Mouse (Mus musculus) liver, embryonic 14.5 days (tissue): ENCODE data around the gene Zp1. TPM values are rescaled to one million over a fixed set of nuclear protein-coding genes. Genes with fewer than 3 reads are reported as not detected.

Experiments
- ATAC-seq: fragments of 200-750 bp; cut with Nextera tagmentation; 2 replicates; pipeline ENCODE4 v1.8.0; 2017; ENCODE audit warnings: moderate number of reproducible peaks, mild to moderate bottlenecking, moderate library complexity; ENCODE audit not compliant: insufficient read depth
- DNase-seq, 3 experiments: peaks; one replicate each; pipeline ENCODE4 v3.0.0-alpha.2; 2012 to 2013; ENCODE audit warnings: low read depth in 3 of 3, low spot score in 3 of 3
- H3K27ac ChIP-seq: fragments of 300-500 bp; sonication (generic); 2 replicates; pipeline ENCODE4 v1.5.1; 2014; ENCODE audit warnings: moderate library complexity, mild to moderate bottlenecking, control low read depth, inconsistent platforms
- H3K27me3 ChIP-seq: fragments of 300-500 bp; sonication (generic); 2 replicates; pipeline ENCODE4 v1.6.1; 2014; ENCODE audit warnings: mild to moderate bottlenecking, low read length, moderate library complexity; ENCODE audit not compliant: control insufficient read depth, insufficient read depth
- H3K36me3 ChIP-seq: fragments of 300-500 bp; sonication (generic); replicated peaks from 2 replicates; pipeline ENCODE4 v1.6.1; 2014; ENCODE audit warnings: low read depth; ENCODE audit not compliant: control insufficient read depth, insufficient read depth
- H3K4me1 ChIP-seq, 2 experiments: fragments of 200-500 bp in 1 of 2; fragments of 300-500 bp in 1 of 2; sonication (generic) in 1 of 2; replicated peaks; 2 replicates each; pipeline ENCODE4 v1.6.1; 2012 to 2014; ENCODE audit warnings: antibody characterized with exemption in 1 of 2, inconsistent platforms in 1 of 2, low read length in 1 of 2; ENCODE audit not compliant: control insufficient read depth in 2 of 2, insufficient read depth in 2 of 2
- H3K4me2 ChIP-seq: fragments of 300-500 bp; sonication (generic); 2 replicates; pipeline ENCODE4 v1.6.1; 2014; ENCODE audit warnings: low read depth, mild to moderate bottlenecking, control low read depth, moderate library complexity
- H3K4me3 ChIP-seq, 2 experiments: fragments of 200-500 bp in 1 of 2; fragments of 300-500 bp in 1 of 2; sonication (generic) in 1 of 2; 2 replicates each; pipeline ENCODE4 v1.5.1; 2012 to 2014; ENCODE audit warnings: low read depth in 2 of 2, low read length in 2 of 2, mild to moderate bottlenecking in 2 of 2, control low read depth in 1 of 2, inconsistent platforms in 1 of 2, moderate library complexity in 1 of 2; ENCODE audit not compliant: insufficient read depth in 1 of 2
- H3K9ac ChIP-seq: fragments of 300-500 bp; sonication (generic); replicated peaks from 2 replicates; pipeline ENCODE4 v1.6.1; 2014; ENCODE audit warnings: mild to moderate bottlenecking, control low read depth, moderate library complexity
- H3K9me3 ChIP-seq: fragments of 300-500 bp; sonication (generic); 2 replicates; pipeline ENCODE4 v1.6.1; 2016; ENCODE audit warnings: low read length, mixed read lengths; ENCODE audit not compliant: control insufficient read depth
- CTCF ChIP-seq: IDR thresholded peaks from 2 replicates; pipeline ENCODE4 v1.5.1; 2016; ENCODE audit warnings: antibody characterized with exemption, low read depth, control low read depth
- EP300 ChIP-seq: IDR thresholded peaks from 2 replicates; pipeline ENCODE4 v1.6.1; 2016; ENCODE audit warnings: antibody characterized with exemption, low read depth
- WGBS: fragments of 180-500 bp; shearing (Covaris S2); extraction: QIAGEN DNeasy Blood & Tissue Kit; methylation state at CpG from one replicate; pipeline ENCODE4 v1.1.7; 2014; ENCODE audit not compliant: insufficient replicate concordance; 5-methylcytosine and 5-hydroxymethylcytosine counted together
- polyA plus RNA-seq, 2 experiments: library from polyadenylated mRNA; depleted of rRNA in 1 of 2; stranded (reverse) in 1 of 2; unstranded in 1 of 2; fragments of >200 nt; fragmentation: Nextera tagmentation in 1 of 2; extraction: Ambion mirVana in 1 of 2; gene quantifications; 2 replicates each; pipeline versions ENCODE4 v1.2.1 to v1.2.3; 2012 to 2014

The Zp1 gene
- polyA plus RNA-seq, 2 experiments: not detected

- peak overlapping the region; percentile 84 for H3K9ac ChIP-seq
- H3K9me3 ChIP-seq: no peaks in the 10 kb centered on the region
- no peak overlapping the region for H3K27ac ChIP-seq
- H3K4me3 ChIP-seq: peak overlapping the region in 1 of 2 experiments; percentile 95; a peak in 2 of 4 replicates
- peaks cover 30% of the 10 kb centered on the region for H3K36me3 ChIP-seq
- ATAC-seq (no peak), DNase-seq (no peak)
- H3K4me2 ChIP-seq: peak overlapping the region; percentile 81
- no peak for TF ChIP-seq CTCF
- TF ChIP-seq EP300: no peak
- 53% methylated on average over 7 of the region's 7 CpGs for WGBS
- peaks cover 8 to 17% of the 10 kb centered on the region in 2 experiments for H3K4me1 ChIP-seq
- no peaks in the 10 kb centered on the region for H3K27me3 ChIP-seq
These were observed 23.6 kb downstream of the Zp1 start for GRCm38 (mm10) chr19:10896849-10897248.

GRCm38 (mm10) chr19:10895708-10896107 lies 24.7 kb downstream of the Zp1 start:
- H3K27ac ChIP-seq: no peak overlapping the region
- ATAC-seq (no peak), DNase-seq (no peak)
- H3K9me3 ChIP-seq: no peaks in the 10 kb centered on the region
- H3K4me2 ChIP-seq: peak overlapping the region; percentile 81
- peaks cover 20% of the 10 kb centered on the region for H3K36me3 ChIP-seq
- TF ChIP-seq CTCF (no peak), EP300 (no peak)
- H3K4me1 ChIP-seq: peaks cover 8 to 17% of the 10 kb centered on the region in 2 experiments
- H3K4me3 ChIP-seq: peak overlapping the region; percentile 87 to 95
- under 1% methylated on average over 16 of the region's 16 CpGs for WGBS
- H3K9ac ChIP-seq: peak overlapping the region; percentile 84
- no peaks in the 10 kb centered on the region for H3K27me3 ChIP-seq

- Histone ChIP-seq H3K9me3 (no peaks in the 10 kb centered on the region), H3K4me3 (peak within 1 kb of the TSS; percentile 87 to 95), H3K27ac (peak within 1 kb of the TSS; percentile 62), H3K9ac (peak within 1 kb of the TSS; percentile 84), H3K4me1 (peaks cover 8 to 17% of the 10 kb centered on the region in 2 experiments), H3K36me3 (peaks cover 13% of the 10 kb centered on the region), H3K4me2 (peak within 1 kb of the TSS; percentile 81), H3K27me3 (no peaks in the 10 kb centered on the region)
- ATAC-seq (peak; percentile 96), DNase-seq (peak; percentile 95 to 96 (median 96))
- WGBS: under 1% methylated on average over 43 of the region's 43 CpGs
- TF ChIP-seq CTCF (0 out of 2 replicates have a peak, but pooled peaks have one; percentile 23), EP300 (no peak)
These were observed 25.4 kb downstream of the Zp1 start, which contains the start of gene Prpf19 for GRCm38 (mm10) chr19:10895016-10895528. Gene Prpf19, plus strand, starts transcription at chr19:10895231.

- H3K9me3 ChIP-seq: no peaks in the 10 kb centered on the region
- ATAC-seq (no peak), DNase-seq (no peak)
- no peak for TF ChIP-seq EP300
- no peak for TF ChIP-seq CTCF
- no peak overlapping the region for H3K27ac ChIP-seq
- no peak overlapping the region for H3K4me3 ChIP-seq
- no peaks in the 10 kb centered on the region for H3K27me3 ChIP-seq
- WGBS: 70% methylated on average over 3 of the region's 3 CpGs
- H3K4me1 ChIP-seq: peaks cover 8 to 15% of the 10 kb centered on the region in 2 experiments
- no peak overlapping the region for H3K4me2 ChIP-seq
- no peaks in the 10 kb centered on the region; the same call in 1 of the 2 replicates for H3K36me3 ChIP-seq
- H3K9ac ChIP-seq: no peak overlapping the region
These were observed 28.2 kb downstream of the Zp1 start for GRCm38 (mm10) chr19:10892201-10892600.

- no peaks in the 10 kb centered on the region for H3K36me3 ChIP-seq
- DNase-seq (peak; percentile 81 to 87 (median 82)), ATAC-seq (peak; percentile 91)
- H3K4me1 ChIP-seq: peaks cover 5 to 6% of the 10 kb centered on the region in 2 experiments
- peak within 1 kb of the TSS; percentile 35 for H3K27ac ChIP-seq
- H3K4me2 ChIP-seq: peak within 1 kb of the TSS; percentile 94
- WGBS: under 1% methylated on average over 49 of the region's 49 CpGs
- H3K9ac ChIP-seq: peak within 1 kb of the TSS; percentile 73
- peak within 1 kb of the TSS; percentile 63 to 69 for H3K4me3 ChIP-seq
- TF ChIP-seq EP300 (no peak), CTCF (peak; percentile 60)
- H3K9me3 ChIP-seq: no peaks in the 10 kb centered on the region
- H3K27me3 ChIP-seq: no peaks in the 10 kb centered on the region
These were observed 38.8 kb downstream of the Zp1 start, which contains the start of gene Tmem109 for GRCm38 (mm10) chr19:10881426-10882154. Gene Tmem109, minus strand, starts transcription at chr19:10882001.
